Mouse (Mus musculus) layer of hippocampus, adult 2 months (tissue): Measurements from ENCODE around the gene Tnfsf13. TPM values are rescaled to one million over a fixed set of nuclear protein-coding genes. Genes with fewer than 3 reads are reported as not detected.

Source experiments
- DNase-seq, 2 experiments: peaks; one replicate each; pipeline ENCODE4 v3.0.0; 2022; ENCODE audit warnings: low spot score in 2 of 2
- H3K27ac ChIP-seq: fragments of 200-600 bp; 2 replicates; pipeline ENCODE4 v1.8.1; 2022
- H3K4me3 ChIP-seq: fragments of 200-600 bp; 2 replicates; pipeline ENCODE4 v1.8.1; 2022; ENCODE audit warnings: mild to moderate bottlenecking
- CTCF ChIP-seq: fragments of 200-600 bp; conservative IDR thresholded peaks from 2 replicates; pipeline ENCODE4 v1.8.1; 2022; ENCODE audit warnings: antibody characterized with exemption, mild to moderate bottlenecking, moderate library complexity
- total RNA-seq, 2 experiments: library from RNA; stranded (reverse); gene quantifications; 2 replicates each; pipeline ENCODE4 v1.2.3; 2021

Gene Tnfsf13
- total RNA-seq, 2 experiments from 2014 or later: 2.1 to 2.5 TPM

DNA sequence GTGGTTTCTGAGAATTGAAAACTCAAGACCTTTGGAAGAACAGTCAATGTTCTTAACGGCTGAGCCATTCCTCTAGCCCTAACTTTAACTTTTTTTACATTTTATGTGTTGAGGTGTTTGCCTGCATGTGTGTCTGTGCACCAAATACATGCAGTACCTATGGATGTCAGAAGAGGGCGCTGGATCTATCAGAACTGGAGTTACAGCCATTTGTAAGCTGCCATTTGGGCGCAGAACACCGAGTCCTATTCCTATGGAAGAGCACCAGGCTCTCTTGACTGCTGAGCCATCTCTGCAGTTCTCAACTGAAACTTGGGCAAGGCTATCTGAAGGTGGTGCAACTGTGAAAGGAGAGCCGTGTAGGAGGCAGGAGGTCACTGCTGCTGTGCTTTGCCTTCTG, 13.0 kb upstream of the Tnfsf13 start:
- H3K27ac ChIP-seq: no peak overlapping the region
- no peak overlapping the region for H3K4me3 ChIP-seq
- TF ChIP-seq CTCF: peak; percentile 51
- DNase-seq: no peak

DNA sequence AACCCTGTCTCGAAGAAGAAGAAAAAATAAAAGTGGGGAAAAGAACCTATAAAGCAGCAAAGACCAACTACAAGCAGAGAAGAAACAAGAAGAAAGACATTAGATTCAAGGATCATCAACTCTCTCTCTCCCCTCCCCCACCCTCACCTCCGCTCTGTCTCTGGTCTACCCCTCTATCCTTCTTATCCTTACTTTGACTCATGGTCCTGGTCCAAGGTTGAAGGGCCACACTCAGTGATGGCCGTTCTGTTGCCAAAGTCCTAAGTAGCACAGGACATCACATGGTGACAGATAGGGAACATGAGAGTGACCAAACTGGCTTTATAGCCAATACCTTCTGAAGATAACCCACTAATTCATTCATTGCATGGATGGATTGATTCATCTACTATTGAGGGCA, 11.8 kb upstream of the Tnfsf13 start:
- no peak for DNase-seq
- no peak overlapping the region for H3K27ac ChIP-seq
- H3K4me3 ChIP-seq: no peak overlapping the region
- TF ChIP-seq CTCF: no peak

DNA sequence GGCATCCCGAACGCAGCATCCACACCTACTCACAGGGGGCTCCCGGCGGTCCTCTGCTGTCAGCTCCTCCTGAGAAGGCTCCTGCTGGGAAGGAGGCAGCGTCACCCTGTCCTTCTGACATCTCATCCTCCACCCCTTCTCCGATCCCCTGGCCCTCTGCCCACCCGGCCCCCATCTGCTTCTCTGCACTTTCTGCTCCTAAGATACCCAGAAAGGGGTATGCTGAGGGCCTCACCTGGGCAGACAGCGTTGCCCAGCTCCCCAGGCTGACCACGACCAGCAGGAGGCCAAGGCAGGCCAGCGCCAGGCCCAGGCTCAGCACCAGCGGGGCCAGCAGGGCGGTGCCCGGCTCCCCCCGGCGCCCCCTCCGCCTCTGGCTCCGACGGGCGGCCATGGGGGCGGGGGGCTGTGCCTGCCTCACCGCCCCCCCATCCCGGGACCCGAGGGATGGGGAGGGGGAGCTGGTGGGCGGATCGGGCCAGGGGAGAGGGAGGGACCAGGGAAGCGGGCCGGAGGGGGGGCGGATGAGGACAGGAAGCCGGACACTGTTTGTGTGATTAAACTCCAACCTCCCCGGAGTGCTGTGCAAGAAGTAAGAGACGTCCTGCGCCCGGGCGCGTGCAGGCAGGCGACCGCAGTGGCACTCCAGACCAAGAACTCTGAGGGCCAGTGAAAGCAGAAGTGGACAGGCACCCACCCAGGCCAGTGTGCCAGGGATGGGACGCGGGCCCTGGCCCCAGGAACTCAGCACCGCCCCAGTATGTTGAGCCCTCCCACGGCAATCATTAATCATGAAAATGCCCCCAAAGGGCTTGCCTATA, 10.0 kb upstream of the Tnfsf13 start, which contains the start of the genes Tnfsf12 and Tnfsfm13:
TSS of gene Tnfsf12 (minus strand) at position 489 of the 821 bp plus-strand sequence.
TSS of gene Tnfsfm13 (minus strand) at position 738 of the 821 bp plus-strand sequence.
- Histone ChIP-seq H3K4me3 (peak within 1 kb of the TSS; percentile 66), H3K27ac (peak within 1 kb of the TSS; percentile 87)
- TF ChIP-seq CTCF: peak; percentile 43
- DNase-seq: no peak

DNA sequence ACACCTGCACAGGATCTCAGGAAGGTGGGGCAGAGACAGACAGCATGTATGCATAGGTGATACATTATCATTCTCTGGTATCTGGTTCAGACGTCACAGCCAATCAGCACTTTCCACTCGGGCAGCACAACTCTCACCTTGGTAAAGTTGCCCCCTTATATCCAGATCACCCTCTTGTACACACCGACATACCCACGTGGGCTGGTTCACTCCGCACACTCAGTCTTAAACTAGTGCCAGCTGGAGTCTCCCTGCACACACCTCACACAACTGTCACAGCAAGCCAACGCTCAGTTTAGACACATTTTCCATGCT, 9.4 kb upstream of the Tnfsf13 start:
- no peak for TF ChIP-seq CTCF
- Histone ChIP-seq H3K4me3 (peak overlapping the region; percentile 66), H3K27ac (peak overlapping the region; percentile 87)
- no peak for DNase-seq

DNA sequence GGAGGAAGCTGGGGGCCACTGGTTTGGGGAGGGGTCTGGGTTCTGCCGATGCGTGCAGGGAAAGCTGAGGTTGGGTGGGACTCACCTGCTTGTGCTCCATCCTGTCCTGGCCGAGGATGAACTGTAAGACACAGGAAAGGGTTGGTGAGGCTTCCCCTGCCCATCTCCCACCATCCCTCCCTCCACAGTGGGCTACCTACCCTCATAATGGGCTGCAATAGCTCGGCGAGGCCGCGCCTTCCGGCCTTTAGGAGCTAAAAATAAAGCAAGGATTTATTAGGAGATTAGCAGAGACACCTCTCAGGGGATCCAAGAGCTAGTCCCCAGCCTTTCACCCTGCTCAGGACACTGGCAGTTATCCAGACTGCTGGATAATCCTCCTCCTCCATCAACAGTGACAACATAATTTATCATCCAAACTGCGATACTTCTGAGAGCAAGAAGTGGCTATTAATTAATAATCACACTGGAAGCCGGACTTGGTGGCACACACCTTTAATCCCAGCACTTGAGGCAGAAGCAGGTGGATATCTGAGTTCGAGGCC, 7.9 kb upstream of the Tnfsf13 start:
- Histone ChIP-seq H3K27ac (no peak overlapping the region), H3K4me3 (no peak overlapping the region)
- no peak for DNase-seq
- no peak for TF ChIP-seq CTCF

DNA sequence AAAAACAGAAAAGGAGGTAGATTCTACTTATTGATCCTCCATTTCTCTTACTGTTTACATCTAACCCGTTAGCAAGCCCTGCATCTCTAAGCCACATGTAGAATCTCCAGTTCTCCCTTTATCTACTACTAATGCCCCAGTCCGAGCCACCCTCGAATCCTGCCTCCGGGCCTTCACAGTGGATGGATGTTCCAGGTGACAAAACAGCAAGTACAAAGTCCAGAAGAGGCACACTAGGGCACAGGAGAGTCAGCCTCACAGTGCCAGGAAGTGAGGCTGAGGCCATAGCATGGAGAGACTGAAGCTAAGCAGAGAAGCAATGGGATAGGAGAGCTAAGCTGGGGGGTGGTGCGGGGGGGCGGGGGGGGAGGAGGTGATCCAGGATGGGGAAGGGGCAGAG, 7.3 kb upstream of the Tnfsf13 start:
- DNase-seq: no peak
- Histone ChIP-seq H3K27ac (no peak overlapping the region), H3K4me3 (no peak overlapping the region)
- no peak for TF ChIP-seq CTCF

DNA sequence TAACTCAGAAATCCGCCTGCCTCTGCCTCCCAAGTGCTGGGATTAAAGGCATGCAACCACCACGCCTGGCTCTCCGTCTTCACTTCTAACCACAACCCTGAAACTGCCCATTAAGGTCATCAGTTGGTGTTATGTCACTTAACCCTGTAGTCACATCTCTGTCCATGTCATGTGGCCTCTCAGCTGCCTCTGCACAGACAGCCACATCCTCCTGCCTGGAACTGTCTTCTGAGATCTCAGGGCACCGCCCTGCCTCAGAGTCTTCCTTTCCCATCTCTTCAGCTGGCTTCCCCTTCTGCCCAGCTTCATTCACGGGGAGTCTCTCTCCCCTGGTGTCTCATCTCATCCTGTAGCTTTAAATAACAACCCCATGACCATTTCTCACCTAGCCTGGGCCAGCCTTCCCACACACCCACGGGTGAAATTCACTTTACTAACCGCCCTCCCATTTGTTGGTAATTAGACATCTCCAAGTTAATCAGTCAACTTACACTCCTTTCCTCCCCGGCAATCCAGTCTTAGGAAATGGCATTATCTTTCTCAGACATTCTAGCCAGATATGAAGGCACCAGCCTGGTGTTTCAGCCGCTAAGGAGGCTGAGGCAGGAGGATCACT, 6.7 kb upstream of the Tnfsf13 start:
- no peak for DNase-seq
- no peak for TF ChIP-seq CTCF
- Histone ChIP-seq H3K4me3 (no peak overlapping the region), H3K27ac (no peak overlapping the region)

DNA sequence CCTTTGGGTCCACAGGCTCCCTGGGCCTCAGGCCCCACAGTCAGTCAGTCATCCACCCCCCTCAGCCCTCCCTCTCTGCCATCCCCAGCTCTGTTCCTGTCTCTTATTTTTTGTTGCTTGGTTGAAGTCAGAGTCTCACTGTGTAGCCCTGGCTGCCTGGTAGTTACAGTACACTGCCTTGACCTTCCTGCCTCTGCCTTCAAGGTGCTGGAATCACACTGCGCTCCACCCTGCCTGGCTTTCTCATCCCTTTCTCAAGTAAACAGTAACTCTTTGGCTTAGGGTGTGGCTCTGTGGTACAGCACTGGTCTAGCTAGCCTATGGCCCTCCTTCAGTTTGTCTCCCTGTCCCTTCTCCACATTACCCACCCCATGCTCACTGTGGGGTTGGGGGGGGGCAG, 4.3 kb upstream of the Tnfsf13 start:
- no peak overlapping the region for H3K27ac ChIP-seq
- DNase-seq: no peak
- TF ChIP-seq CTCF: no peak
- no peak overlapping the region for H3K4me3 ChIP-seq

DNA sequence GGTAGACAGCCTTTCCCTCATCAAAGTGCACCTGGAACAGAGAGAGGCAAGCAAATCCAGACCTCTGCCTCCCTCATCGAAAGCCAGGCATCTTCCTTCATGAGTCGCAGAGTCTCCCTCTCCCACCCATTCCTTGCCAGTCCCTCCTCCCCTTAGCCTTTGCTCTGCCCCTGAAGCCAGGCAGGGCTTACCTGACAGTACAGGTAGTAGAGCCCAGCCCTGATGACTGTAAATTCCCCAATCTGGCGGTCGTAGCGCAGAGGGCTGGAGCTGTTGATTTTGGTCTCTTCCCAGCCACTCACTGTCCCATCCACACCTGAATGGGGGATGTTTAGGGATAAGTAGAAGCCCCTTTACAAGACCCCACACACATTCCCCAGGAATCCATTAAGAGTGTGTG, 1.5 kb upstream of the Tnfsf13 start:
- Histone ChIP-seq H3K27ac (peak overlapping the region; percentile 95), H3K4me3 (no peak overlapping the region)
- no peak for DNase-seq
- TF ChIP-seq CTCF: no peak

DNA sequence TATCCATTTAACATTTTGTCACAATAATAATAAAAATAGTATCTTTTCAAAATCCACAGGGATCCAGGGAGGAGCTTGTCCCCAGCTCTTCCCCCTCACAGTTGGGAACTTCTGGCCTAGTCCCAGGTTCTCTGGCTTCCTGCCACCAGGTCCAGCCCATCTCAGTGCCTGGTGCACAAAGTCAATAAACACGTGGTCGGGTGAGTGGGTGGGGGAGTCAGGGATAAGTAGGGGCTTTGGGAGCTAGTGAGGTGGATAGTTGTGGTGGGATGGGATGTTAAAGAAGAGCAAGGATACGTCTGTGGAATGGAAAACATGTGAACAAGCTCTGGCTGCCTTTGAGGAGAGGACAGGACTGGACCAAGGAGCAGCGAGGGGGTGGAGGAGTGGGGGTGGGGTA, 793 bp upstream of the Tnfsf13 start:
- DNase-seq: peak in 1 of 2 experiments; percentile 75
- no peak for TF ChIP-seq CTCF
- Histone ChIP-seq H3K27ac (peak overlapping the region; percentile 95), H3K4me3 (peak overlapping the region; percentile 36)

DNA sequence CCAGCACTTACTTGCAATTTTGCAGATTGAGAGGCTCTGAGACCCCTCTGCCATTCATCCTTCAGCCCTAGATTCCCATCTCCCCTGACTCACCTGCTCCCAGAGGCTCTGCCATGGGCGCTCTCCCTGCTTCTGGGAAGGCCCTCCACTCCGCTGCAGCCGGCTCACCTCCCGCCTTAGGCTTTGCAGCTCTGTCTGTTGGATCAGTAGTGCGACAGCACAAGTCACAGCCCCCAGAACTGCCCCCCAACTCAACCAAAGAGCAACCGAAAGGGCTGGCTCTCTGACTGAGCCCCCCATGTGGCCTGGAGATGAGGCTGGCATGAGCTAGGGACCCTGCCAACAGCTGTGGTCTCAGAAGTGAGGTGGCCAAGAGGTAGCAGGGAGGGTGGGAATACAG, 648 bp downstream of the Tnfsf13 start:
- H3K27ac ChIP-seq: peak overlapping the region; percentile 95
- DNase-seq: no peak
- no peak for TF ChIP-seq CTCF
- H3K4me3 ChIP-seq: no peak overlapping the region

DNA sequence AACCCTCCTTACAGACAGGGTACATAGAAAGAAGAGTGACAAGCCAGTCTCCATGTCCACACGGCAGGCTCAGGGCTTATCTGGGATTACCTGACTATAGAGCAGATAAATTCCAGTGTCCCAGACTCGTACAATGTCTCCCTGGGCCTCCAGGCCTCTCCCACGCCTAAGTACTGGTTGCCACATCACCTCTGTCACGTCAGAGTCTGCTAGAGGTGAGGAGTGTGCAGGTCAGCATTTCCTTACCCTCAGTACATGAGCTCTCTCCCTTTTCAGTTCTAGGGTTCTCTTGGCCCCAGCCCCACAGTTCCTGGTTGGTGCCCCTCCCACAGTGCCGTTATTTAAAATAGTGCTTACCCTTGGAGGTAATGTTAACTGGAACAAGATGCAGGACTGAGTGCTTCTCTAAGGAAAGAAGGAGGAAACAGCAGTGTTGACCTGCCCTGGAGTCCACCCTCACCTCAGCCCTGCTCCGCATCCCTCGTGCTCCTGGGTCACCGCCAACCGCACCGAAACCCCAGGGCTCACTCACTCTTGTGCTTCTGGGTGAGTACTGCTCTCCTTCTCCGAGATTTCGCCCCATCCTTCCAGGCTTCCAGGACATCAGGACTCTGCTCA, 1.3 kb downstream of the Tnfsf13 start:
- Histone ChIP-seq H3K27ac (peak overlapping the region; percentile 95), H3K4me3 (no peak overlapping the region)
- TF ChIP-seq CTCF: no peak
- DNase-seq: no peak

DNA sequence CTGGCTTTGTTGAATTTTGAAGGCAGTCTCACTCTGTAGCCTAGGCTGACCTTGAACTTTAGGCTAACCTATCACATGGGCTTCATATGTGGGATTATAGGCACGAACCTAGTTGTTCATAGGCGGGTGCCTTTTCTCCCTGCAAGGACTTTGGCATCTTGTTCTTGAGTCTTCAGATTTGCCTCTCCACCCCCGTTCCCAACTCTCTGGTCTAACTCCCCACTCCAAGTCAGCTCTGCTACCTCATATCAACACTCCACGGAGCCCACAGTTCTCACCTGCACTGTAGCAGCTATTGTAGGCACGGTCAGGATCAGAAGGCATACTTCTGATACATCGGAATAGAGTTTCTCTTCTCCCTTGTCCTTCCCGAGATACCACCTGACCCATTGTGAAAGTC, 2.0 kb downstream of the Tnfsf13 start:
- H3K4me3 ChIP-seq: no peak overlapping the region
- H3K27ac ChIP-seq: peak overlapping the region; percentile 95
- no peak for TF ChIP-seq CTCF

More for the DNA sequence above, 2.0 kb downstream of the Tnfsf13 start:
- DNase-seq: no peak
